9 mouse cellular contexts compared by ENCODE assay signal in the genomic region with DNA sequence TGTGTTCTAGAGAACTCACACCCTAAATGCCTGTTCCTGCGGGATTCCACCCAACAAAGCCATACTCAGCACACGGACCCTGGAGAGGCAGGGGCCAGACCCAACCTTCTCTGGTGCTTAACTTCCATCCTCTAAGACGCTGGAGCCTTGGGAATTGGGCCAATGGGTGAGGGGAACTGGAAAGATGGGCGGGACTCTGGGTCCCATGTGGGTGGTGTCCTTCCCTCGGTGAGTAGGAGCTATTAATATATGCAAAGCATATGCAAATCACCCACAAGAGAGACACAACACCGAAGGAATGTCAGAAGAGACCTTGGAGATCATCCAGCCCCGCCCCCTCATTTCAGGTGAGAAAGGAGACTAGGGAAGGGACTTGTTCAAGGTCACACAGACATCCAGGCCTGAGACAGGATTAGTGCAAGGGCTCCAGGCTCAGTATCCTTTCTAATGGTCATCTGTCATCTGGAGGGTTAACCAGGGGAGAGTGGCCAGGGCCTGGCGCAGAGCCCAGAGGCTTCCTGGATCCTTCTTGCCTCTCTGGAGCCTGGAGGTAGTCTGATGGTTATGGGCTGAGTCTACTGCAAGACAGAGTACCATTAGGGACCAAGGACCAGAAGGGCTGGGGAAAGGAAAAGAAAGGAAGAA. TPM values are rescaled to one million over a fixed set of nuclear protein-coding genes. Genes with fewer than 3 reads are reported as not detected.
A peak's percentile ranks its signal among the peaks of the same experiment; 100 is the strongest.
DNase-seq lines count a peak whose midpoint lies in the region; ATAC-seq lines count a peak whose summit lies in the region.
"Had no signal": no experiment of that assay in that cellular context is flagged by ENCODE, and none has a peak within 500 bp of the region (broad histone marks: within the 10 kb centered on the region; RNA-seq: fewer than 3 reads in every experiment).

No protein-coding gene starts in this region.

- no peak overlapping the region for H3K4me3 ChIP-seq in midbrain, embryonic 10.5 days
- no peak overlapping the region for H3K4me3 ChIP-seq in midbrain, embryonic 11.5 days (ENCODE audit: low read depth, low read length)
- no peak overlapping the region for H3K4me3 ChIP-seq in forebrain, embryonic 11.5 days (ENCODE audit: low read depth, low read length)
- peak overlapping the region; percentile 4; the same call in 1 of the 2 replicates for H3K4me3 ChIP-seq in midbrain, embryonic 16.5 days (ENCODE audit: low read depth, low read length)

- H3K9ac ChIP-seq in midbrain, embryonic 11.5 days (ENCODE audit: low read length): no peak overlapping the region
- peak overlapping the region; percentile 16; the same call in 1 of the 2 replicates for H3K9ac ChIP-seq in forebrain, embryonic 11.5 days (ENCODE audit: low read length)
- peak overlapping the region; percentile 53; the same call in 1 of the 2 replicates for H3K9ac ChIP-seq in midbrain, embryonic 16.5 days (ENCODE audit: low read depth, low read length)

- 26% methylated on average over 8 of the region's 8 CpGs for WGBS in midbrain, embryonic 10.5 days
- WGBS in midbrain, embryonic 11.5 days: 20% methylated on average over 8 of the region's 8 CpGs
- WGBS in forebrain, embryonic 11.5 days: 19% methylated on average over 8 of the region's 8 CpGs
- WGBS in midbrain, embryonic 16.5 days: 13% methylated on average over 8 of the region's 8 CpGs

- no peak for ATAC-seq in midbrain, embryonic 11.5 days (ENCODE audit: low FRiP score)
- ATAC-seq in forebrain, embryonic 11.5 days (replicated peaks; ENCODE audit: low FRiP score): 0 out of 2 replicates have a peak, but pooled peaks have one; percentile 3
- ATAC-seq in midbrain, embryonic 16.5 days: no peak

- no peaks in the 10 kb centered on the region for H3K9me3 ChIP-seq in midbrain, embryonic 10.5 days (replicated peaks)
- H3K9me3 ChIP-seq in midbrain, embryonic 11.5 days (ENCODE audit: control insufficient read depth, low read length): no peaks in the 10 kb centered on the region
- H3K9me3 ChIP-seq in forebrain, embryonic 11.5 days (ENCODE audit: control insufficient read depth, low read length): no peaks in the 10 kb centered on the region
- H3K9me3 ChIP-seq in midbrain, embryonic 16.5 days (replicated peaks; ENCODE audit: control insufficient read depth, low read length, poor library complexity, severe bottlenecking): no peaks in the 10 kb centered on the region

- peaks cover 99% of the 10 kb centered on the region for H3K27me3 ChIP-seq in midbrain, embryonic 10.5 days (ENCODE audit: low read depth, poor library complexity, severe bottlenecking)
- H3K27me3 ChIP-seq in midbrain, embryonic 11.5 days (ENCODE audit: control insufficient read depth, insufficient read depth, low read length): peaks cover 19% of the 10 kb centered on the region
- peaks cover 7% of the 10 kb centered on the region for H3K27me3 ChIP-seq in forebrain, embryonic 11.5 days (ENCODE audit: control insufficient read depth, insufficient read depth, low read length)
- H3K27me3 ChIP-seq in midbrain, embryonic 16.5 days (ENCODE audit: control insufficient read depth, insufficient read depth, low read depth, low read length): no peaks in the 10 kb centered on the region

- H3K27ac ChIP-seq in midbrain, embryonic 10.5 days (replicated peaks): 0 out of 2 replicates have a peak overlapping the region, but pooled peaks have one; percentile 9
- H3K27ac ChIP-seq in midbrain, embryonic 11.5 days (ENCODE audit: low read depth, low read length): no peak overlapping the region
- no peak overlapping the region for H3K27ac ChIP-seq in forebrain, embryonic 11.5 days (ENCODE audit: low read depth, low read length)
- H3K27ac ChIP-seq in midbrain, embryonic 16.5 days (ENCODE audit: low read length): peak overlapping the region; percentile 82

- peaks cover 98% of the 10 kb centered on the region for H3K4me1 ChIP-seq in midbrain, embryonic 10.5 days
- peaks cover 69% of the 10 kb centered on the region for H3K4me1 ChIP-seq in midbrain, embryonic 11.5 days (ENCODE audit: control insufficient read depth, insufficient read depth, low read length)
- peaks cover 68% of the 10 kb centered on the region for H3K4me1 ChIP-seq in forebrain, embryonic 11.5 days (replicated peaks; ENCODE audit: control insufficient read depth, insufficient read depth, low read length)
- peaks cover 76% of the 10 kb centered on the region for H3K4me1 ChIP-seq in midbrain, embryonic 16.5 days (ENCODE audit: control insufficient read depth, insufficient read depth, low read length)

- peak; percentile 64 for DNase-seq in adrenal gland, adult 2 months
- no peak for DNase-seq in adrenal gland, adult 18-20 months (ENCODE audit: low spot score in 2 of 2)
- DNase-seq in midbrain, embryonic 10.5 days (ENCODE audit: low spot score): no peak
- DNase-seq in midbrain, embryonic 11.5 days (ENCODE audit: low spot score, missing footprints): no peak
- DNase-seq in forebrain, embryonic 11.5 days (ENCODE audit: low spot score): no peak
- DNase-seq in frontal cortex, postnatal 25 days (ENCODE audit: low spot score in 2 of 2): no peak
- no peak for DNase-seq in liver
- DNase-seq: thymus, postnatal 25 days had no signal

- no peaks in the 10 kb centered on the region for H3K36me3 ChIP-seq in midbrain, embryonic 10.5 days
- no peaks in the 10 kb centered on the region for H3K36me3 ChIP-seq in midbrain, embryonic 11.5 days (ENCODE audit: control insufficient read depth, insufficient read depth, low read length)
- no peaks in the 10 kb centered on the region for H3K36me3 ChIP-seq in forebrain, embryonic 11.5 days (ENCODE audit: control insufficient read depth, insufficient read depth, low read length)
- H3K36me3 ChIP-seq in midbrain, embryonic 16.5 days (ENCODE audit: control insufficient read depth, insufficient read depth, low read length): no peaks in the 10 kb centered on the region

- H3K4me2 ChIP-seq in midbrain, embryonic 11.5 days: no peak overlapping the region
- H3K4me2 ChIP-seq in forebrain, embryonic 11.5 days (ENCODE audit: low read depth, low read length, severe bottlenecking): 0 out of 2 replicates have a peak overlapping the region, but pooled peaks have one; percentile 11
- peak overlapping the region; percentile 91 for H3K4me2 ChIP-seq in midbrain, embryonic 16.5 days (ENCODE audit: low read length)

RNA-seq across cellular contexts. Expression of a gene that starts 5.4 kb away (rescaled TPM):
- total RNA-seq in adrenal gland, adult 2 months (2021): 10 to 100 TPM; 11.2 to 13.9 TPM
- 13.8 and 17.9 TPM in 2 replicates for polyA plus RNA-seq in adrenal gland, adult 2 months (2012; rRNA removed)
- total RNA-seq in adrenal gland, adult 18-20 months (2021): 10 to 100 TPM; 11.4 to 12.3 TPM
- 0.89 and 1.6 TPM in 2 replicates for polyA plus RNA-seq in midbrain, embryonic 10.5 days (2016; fragmentation: Nextera tagmentation; extraction: Ambion mirVana)
- polyA plus RNA-seq in midbrain, embryonic 11.5 days (2014; fragmentation: Nextera tagmentation; extraction: Ambion mirVana): 1.7 and 2.2 TPM in 2 replicates
- polyA plus RNA-seq in forebrain, embryonic 11.5 days (2014; fragmentation: Nextera tagmentation; extraction: Ambion mirVana): 3.2 and 3.7 TPM in 2 replicates
- polyA plus RNA-seq in midbrain, embryonic 16.5 days (2015; fragmentation: Nextera tagmentation; extraction: Ambion mirVana): 9.2 and 10.4 TPM in 2 replicates

RNA-seq across cellular contexts. Expression of a gene that starts 58.9 kb away (rescaled TPM):
- 1 to 10 TPM; 2.0 to 6.8 TPM for total RNA-seq in adrenal gland, adult 2 months (2021)
- polyA plus RNA-seq in adrenal gland, adult 2 months (2012; rRNA removed): 10.6 and 16.2 TPM in 2 replicates
- 1 to 10 TPM; 5.5 to 8.2 TPM for total RNA-seq in adrenal gland, adult 18-20 months (2021)
- 10.4 and 13.3 TPM in 2 replicates for polyA plus RNA-seq in midbrain, embryonic 10.5 days (2016; fragmentation: Nextera tagmentation; extraction: Ambion mirVana)
- polyA plus RNA-seq in midbrain, embryonic 11.5 days (2014; fragmentation: Nextera tagmentation; extraction: Ambion mirVana): 7.0 and 12.0 TPM in 2 replicates
- 13.8 and 15.8 TPM in 2 replicates for polyA plus RNA-seq in forebrain, embryonic 11.5 days (2014; fragmentation: Nextera tagmentation; extraction: Ambion mirVana)
- polyA plus RNA-seq in midbrain, embryonic 16.5 days (2015; fragmentation: Nextera tagmentation; extraction: Ambion mirVana): 1.2 and 1.3 TPM in 2 replicates

Comparison
In these comparisons a context has a peak if more than half of its experiments do, and no peak if none do; other contexts are left out.
1. H3K27ac ChIP-seq: peak in midbrain, embryonic 10.5 days (single experiment) and midbrain, embryonic 16.5 days (single experiment); none in midbrain, embryonic 11.5 days (single experiment) and forebrain, embryonic 11.5 days (single experiment).